Mouse (Mus musculus) hindbrain, embryonic 12.5 days (tissue): ENCODE data around the gene Nupl1. TPM values are rescaled to one million over a fixed set of nuclear protein-coding genes. Genes with fewer than 3 reads are reported as not detected.

ENCODE experiments used
- ATAC-seq: fragments of 200-750 bp; cut with Nextera tagmentation; 2 replicates; pipeline ENCODE4 v1.8.0; 2017; ENCODE audit warnings: moderate TSS enrichment; ENCODE audit not compliant: low FRiP score
- H3K27ac ChIP-seq: fragments of 300-500 bp; sonication (generic); 2 replicates; pipeline ENCODE4 v1.5.1; 2016; ENCODE audit warnings: mild to moderate bottlenecking
- H3K27me3 ChIP-seq: fragments of 300-500 bp; sonication (generic); 2 replicates; pipeline ENCODE4 v1.6.1; 2016; ENCODE audit warnings: mild to moderate bottlenecking
- H3K36me3 ChIP-seq: fragments of 300-500 bp; sonication (generic); 2 replicates; pipeline ENCODE4 v1.6.1; 2016; ENCODE audit warnings: mild to moderate bottlenecking
- H3K4me1 ChIP-seq: fragments of 300-500 bp; sonication (generic); 2 replicates; pipeline ENCODE4 v1.6.1; 2016
- H3K4me2 ChIP-seq: fragments of 300-500 bp; sonication (generic); replicated peaks from 2 replicates; pipeline ENCODE4 v1.6.1; 2016; ENCODE audit warnings: mild to moderate bottlenecking
- H3K4me3 ChIP-seq: fragments of 300-500 bp; sonication (generic); 2 replicates; pipeline ENCODE4 v1.5.1; 2016; ENCODE audit warnings: mild to moderate bottlenecking
- H3K9ac ChIP-seq: fragments of 300-500 bp; sonication (generic); 2 replicates; pipeline ENCODE4 v1.6.1; 2016; ENCODE audit warnings: mild to moderate bottlenecking, moderate library complexity
- H3K9me3 ChIP-seq: fragments of 300-500 bp; sonication (generic); replicated peaks from 2 replicates; pipeline ENCODE4 v1.6.1; 2016; ENCODE audit warnings: mild to moderate bottlenecking
- WGBS: fragments of 180-500 bp; shearing (Covaris S2); methylation state at CpG from one replicate; pipeline ENCODE4 v1.1.7; 2016; 5-methylcytosine and 5-hydroxymethylcytosine counted together
- polyA plus RNA-seq: library from polyadenylated mRNA; unstranded; fragments of >200 nt; fragmentation: Nextera tagmentation; extraction: Ambion mirVana; gene quantifications from 2 replicates; pipeline ENCODE4 v1.2.1, GENCODE M21; 2016

The Nupl1 gene
- polyA plus RNA-seq, 1 experiment from 2014 or later = 0.06 TPM

DNA sequence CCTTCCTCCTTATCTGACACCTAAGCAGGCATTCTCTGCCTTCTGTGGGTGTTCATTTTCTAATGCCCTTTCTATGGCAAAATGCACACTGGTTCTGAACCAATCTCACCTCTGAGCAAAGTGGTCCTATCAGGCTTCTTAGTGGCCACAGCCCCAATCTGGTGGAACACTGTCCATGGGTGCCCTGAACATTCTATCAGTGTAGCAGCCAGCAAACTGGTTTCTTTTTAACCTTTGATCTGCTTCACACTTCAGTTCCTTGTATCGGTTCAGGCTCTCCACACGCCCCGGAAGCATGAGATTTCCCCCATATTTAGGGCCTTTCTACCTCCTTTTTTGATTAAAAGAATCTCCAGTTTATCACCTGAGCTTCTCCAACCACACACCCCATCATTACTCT lies 36.2 kb downstream of the Nupl1 start:
- 95% methylated on average over 3 of the region's 3 CpGs for WGBS
- no peak for ATAC-seq

DNA sequence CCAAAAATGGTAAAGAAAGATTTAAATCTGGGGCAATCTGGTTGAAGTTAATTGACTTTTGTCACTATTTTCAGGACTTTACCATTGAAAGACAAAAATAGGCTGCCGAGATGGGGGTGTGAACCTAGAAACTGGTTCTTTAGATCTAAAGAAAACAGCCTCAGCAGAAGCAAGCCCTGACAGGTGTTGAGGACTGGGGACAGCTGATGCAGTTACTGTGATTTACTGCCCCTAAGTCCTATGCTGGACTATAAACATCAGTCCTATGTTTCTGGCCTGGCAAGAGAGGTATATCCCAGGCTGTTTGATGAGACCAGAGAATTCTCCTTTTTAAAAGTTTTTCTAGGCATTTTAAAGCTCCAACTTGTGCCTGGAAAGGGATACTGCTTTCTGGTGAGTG lies 37.2 kb downstream of the Nupl1 start:
- no peak for ATAC-seq
- H3K4me2 ChIP-seq = no peak overlapping the region
- no peak overlapping the region for H3K27ac ChIP-seq
- WGBS = 77% methylated on average over 1 of the region's 1 CpGs
- no peaks in the 10 kb centered on the region for H3K4me1 ChIP-seq
- H3K4me3 ChIP-seq = no peak overlapping the region
- no peaks in the 10 kb centered on the region for H3K27me3 ChIP-seq
- no peaks in the 10 kb centered on the region for H3K9me3 ChIP-seq
- H3K9ac ChIP-seq = no peak overlapping the region
- H3K36me3 ChIP-seq = peaks cover 16% of the 10 kb centered on the region

More for the DNA sequence above, 36.2 kb downstream of the Nupl1 start:
- no peak overlapping the region for H3K27ac ChIP-seq
- H3K4me3 ChIP-seq = no peak overlapping the region
- H3K9me3 ChIP-seq = no peaks in the 10 kb centered on the region
- H3K27me3 ChIP-seq = no peaks in the 10 kb centered on the region
- peaks cover 19% of the 10 kb centered on the region for H3K36me3 ChIP-seq
- H3K9ac ChIP-seq = no peak overlapping the region
- H3K4me2 ChIP-seq = no peak overlapping the region
- no peaks in the 10 kb centered on the region for H3K4me1 ChIP-seq

DNA sequence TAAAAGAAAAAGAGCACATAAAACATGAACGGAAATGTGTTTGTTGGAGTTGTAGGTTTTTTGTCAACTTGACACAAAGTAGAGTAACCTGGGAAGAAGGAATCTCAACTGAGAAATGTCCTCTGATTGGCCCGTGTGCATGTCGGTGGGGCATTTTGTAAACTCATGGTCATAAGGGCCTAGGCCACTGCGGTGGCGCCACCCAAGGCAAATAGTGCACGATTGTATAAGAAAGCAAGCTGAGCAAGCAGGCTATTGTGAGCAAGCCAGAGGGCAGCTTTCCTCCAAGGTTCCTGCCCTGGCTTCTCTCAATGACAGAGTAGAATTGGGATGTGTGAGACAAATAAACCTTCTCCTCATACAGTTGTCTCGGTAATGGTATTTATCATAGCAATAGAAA lies 42.1 kb downstream of the Nupl1 start:
- H3K9me3 ChIP-seq = no peaks in the 10 kb centered on the region
- H3K4me1 ChIP-seq = no peaks in the 10 kb centered on the region
- no peaks in the 10 kb centered on the region for H3K36me3 ChIP-seq
- no peak overlapping the region for H3K4me3 ChIP-seq
- WGBS = 91% methylated on average over 7 of the region's 7 CpGs
- ATAC-seq = no peak
- H3K27me3 ChIP-seq = no peaks in the 10 kb centered on the region
- no peak overlapping the region for H3K4me2 ChIP-seq
- H3K27ac ChIP-seq = no peak overlapping the region
- no peak overlapping the region for H3K9ac ChIP-seq

DNA sequence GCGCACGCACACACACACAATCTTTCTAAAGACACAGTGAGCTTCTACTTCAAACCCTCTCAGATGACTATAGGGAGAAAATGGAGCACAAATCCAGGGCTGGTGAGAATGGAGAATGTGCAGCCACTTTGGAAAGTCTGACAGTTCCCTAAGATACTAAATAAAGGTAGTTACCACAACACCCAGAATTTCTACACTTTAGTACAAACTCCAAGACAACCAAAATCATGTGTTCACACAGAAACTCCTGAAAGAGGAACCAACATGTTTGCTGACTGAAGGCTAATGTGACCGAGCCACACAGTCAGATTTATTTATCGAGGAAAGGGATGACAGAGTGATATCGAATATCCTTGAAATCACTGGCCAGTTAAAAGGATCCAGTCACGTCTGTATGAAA lies 46.2 kb downstream of the Nupl1 start:
- H3K4me1 ChIP-seq = no peaks in the 10 kb centered on the region
- no peak overlapping the region for H3K9ac ChIP-seq
- H3K27ac ChIP-seq = no peak overlapping the region
- no peak overlapping the region for H3K4me3 ChIP-seq
- no peaks in the 10 kb centered on the region for H3K36me3 ChIP-seq
- H3K4me2 ChIP-seq = no peak overlapping the region
- no peak for ATAC-seq
- WGBS = 89% methylated on average over 6 of the region's 6 CpGs
- H3K27me3 ChIP-seq = no peaks in the 10 kb centered on the region
- H3K9me3 ChIP-seq = no peaks in the 10 kb centered on the region

DNA sequence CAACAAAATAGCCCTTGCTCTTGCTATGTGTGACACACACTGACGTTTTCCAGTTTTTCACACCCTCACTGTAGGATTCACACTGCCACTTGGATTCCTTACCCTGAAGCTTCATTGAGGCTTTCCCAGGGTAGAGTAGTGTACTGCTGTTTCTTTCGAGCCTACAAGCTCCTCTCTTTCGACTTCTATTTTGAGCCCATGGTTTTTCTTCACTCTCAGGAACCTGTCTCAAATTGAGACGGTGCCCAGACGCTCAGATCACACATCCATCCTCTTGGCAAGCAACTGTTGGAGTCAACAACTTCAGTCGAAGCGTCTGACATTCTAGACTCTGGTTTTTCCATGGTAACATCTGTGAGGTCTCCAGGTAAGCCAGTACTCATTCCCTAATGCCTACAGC lies 54.3 kb downstream of the Nupl1 start, which contains the start of gene Atp8a2:
Atp8a2 (minus strand) TSS at position 296 of the 400 bp plus-strand sequence.
- no peaks in the 10 kb centered on the region for H3K4me1 ChIP-seq
- no peaks in the 10 kb centered on the region for H3K36me3 ChIP-seq
- H3K9ac ChIP-seq = no peak within 1 kb of the TSS
- no peak for ATAC-seq
- no peaks in the 10 kb centered on the region for H3K27me3 ChIP-seq
- no peaks in the 10 kb centered on the region for H3K9me3 ChIP-seq
- H3K4me3 ChIP-seq = no peak within 1 kb of the TSS
- WGBS = 84% methylated on average over 7 of the region's 7 CpGs
- no peak within 1 kb of the TSS for H3K4me2 ChIP-seq
- no peak within 1 kb of the TSS for H3K27ac ChIP-seq

DNA sequence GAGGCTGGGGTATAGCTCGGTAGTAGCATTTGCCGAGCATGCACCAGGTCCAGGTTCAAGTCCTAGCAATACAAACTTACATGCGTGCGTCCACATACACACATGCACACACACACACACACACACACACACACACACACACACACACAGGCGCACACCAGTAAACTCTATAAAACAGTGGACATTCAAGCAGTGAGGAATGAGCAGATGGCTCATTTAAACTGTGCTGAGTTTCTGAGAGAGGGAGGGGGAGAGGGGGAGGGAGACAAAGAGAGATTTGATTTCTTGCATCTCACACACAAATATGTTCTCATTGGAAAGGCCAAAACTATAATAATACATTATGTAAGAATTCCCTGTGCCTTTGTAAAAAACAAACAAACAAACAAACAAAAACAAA lies 55.2 kb downstream of the Nupl1 start:
- no peak for ATAC-seq

DNA sequence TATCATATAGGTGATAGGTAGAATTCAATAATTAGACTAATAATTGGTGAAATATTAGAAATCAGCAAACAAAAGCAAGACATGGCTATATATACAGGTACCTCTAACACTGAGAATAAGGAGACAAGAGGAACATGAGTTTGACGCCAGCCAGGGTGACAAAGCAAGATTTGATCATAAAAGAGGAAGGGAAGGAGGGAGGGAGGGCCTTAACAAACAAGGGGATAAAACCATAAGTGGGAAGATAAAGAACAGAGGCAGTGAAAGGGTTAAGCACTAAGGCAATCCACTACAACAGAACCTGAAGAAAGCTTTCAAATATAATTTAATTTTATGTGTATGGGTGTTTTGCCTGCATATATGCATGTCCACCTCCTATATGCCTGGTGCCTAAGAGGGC lies 56.6 kb downstream of the Nupl1 start:
- no peak overlapping the region for H3K4me3 ChIP-seq
- H3K27ac ChIP-seq = no peak overlapping the region
- no peaks in the 10 kb centered on the region for H3K36me3 ChIP-seq
- no peak for ATAC-seq
- H3K4me1 ChIP-seq = no peaks in the 10 kb centered on the region
- WGBS = 87% methylated on average over 1 of the region's 1 CpGs
- H3K4me2 ChIP-seq = no peak overlapping the region
- no peak overlapping the region for H3K9ac ChIP-seq
- H3K27me3 ChIP-seq = no peaks in the 10 kb centered on the region
- H3K9me3 ChIP-seq = no peaks in the 10 kb centered on the region

More for the DNA sequence above, 55.2 kb downstream of the Nupl1 start:
- 87% methylated on average over 5 of the region's 5 CpGs for WGBS
- no peaks in the 10 kb centered on the region for H3K27me3 ChIP-seq
- no peaks in the 10 kb centered on the region for H3K4me1 ChIP-seq
- H3K4me3 ChIP-seq = no peak overlapping the region
- H3K36me3 ChIP-seq = no peaks in the 10 kb centered on the region
- no peak overlapping the region for H3K4me2 ChIP-seq
- no peaks in the 10 kb centered on the region for H3K9me3 ChIP-seq
- H3K9ac ChIP-seq = no peak overlapping the region
- no peak overlapping the region for H3K27ac ChIP-seq

DNA sequence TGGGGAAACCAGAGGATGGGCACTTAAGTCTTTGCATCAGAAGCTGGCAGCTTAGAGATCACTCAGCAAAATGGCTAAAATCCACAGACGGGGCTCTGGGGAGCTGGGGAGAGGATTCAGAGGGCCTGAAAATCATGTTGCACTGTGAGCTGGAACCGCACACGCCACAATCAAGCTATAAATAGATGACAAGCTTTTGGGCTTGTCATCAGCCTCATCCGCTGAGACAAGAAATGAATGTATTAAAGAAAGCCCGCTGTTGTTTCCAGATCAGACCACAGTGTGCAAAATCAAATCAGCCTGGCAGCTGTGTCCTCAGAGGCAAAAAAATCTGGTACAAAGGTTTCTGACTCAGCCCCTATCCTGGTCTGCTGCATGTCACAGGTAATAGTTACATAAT lies 61.5 kb downstream of the Nupl1 start:
- no peaks in the 10 kb centered on the region for H3K27me3 ChIP-seq
- no peaks in the 10 kb centered on the region for H3K4me1 ChIP-seq
- no peak overlapping the region for H3K27ac ChIP-seq
- no peak for ATAC-seq
- H3K9me3 ChIP-seq = no peaks in the 10 kb centered on the region
- no peak overlapping the region for H3K4me3 ChIP-seq
- H3K9ac ChIP-seq = no peak overlapping the region
- H3K4me2 ChIP-seq = no peak overlapping the region
- H3K36me3 ChIP-seq = no peaks in the 10 kb centered on the region
- 82% methylated on average over 5 of the region's 5 CpGs for WGBS

DNA sequence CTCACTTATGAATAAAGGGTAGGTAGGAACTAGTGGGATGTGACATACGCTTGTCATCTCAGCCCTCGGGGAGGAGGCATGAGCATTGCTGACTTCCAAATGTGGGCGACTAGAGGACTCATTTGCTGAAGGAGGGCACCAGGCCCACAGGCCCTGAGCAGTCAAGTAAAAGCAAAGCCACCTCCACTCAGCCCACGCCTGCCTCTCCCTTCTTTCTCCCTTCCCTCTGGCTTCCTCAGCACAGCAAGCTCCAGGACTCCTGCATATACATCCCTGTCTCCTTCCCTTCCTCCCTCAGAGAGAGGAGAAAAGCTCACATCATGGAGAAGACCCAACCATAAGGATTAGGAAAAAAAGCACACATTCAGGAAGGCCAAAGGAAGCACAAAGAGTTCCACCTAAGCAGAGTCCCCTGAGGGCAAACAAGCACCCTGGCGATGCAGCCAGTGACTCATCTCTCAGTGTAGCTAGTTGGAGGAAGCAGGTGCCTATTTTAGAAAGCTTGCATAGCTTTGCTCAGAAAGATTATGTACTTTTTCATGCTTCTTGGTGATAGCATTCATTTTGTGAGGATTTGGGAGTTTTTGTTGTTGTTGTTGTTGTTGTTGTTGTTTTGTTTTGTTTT lies 62.9 kb downstream of the Nupl1 start:
- 80% methylated on average over 5 of the region's 5 CpGs for WGBS
- no peak for ATAC-seq

DNA sequence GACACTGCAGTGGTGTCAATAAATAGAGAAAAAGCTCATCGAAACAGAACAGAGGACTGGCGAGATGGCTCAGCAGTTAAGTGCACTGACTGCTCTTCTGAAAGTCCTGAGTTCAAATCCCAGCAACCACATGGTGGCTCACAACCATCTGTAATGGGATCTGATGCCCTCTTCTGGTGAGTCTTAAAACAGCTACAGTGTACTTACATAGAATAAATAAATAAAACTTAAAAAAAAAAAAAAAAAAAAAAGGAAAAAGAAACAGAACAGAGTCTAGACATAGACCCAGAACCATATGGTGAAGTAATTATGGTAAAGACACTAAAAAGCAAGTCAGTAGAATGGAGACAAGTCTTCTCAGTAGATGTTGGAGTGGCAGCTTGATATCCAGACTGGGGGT lies 69.9 kb downstream of the Nupl1 start:
- no peak overlapping the region for H3K4me3 ChIP-seq
- 93% methylated on average over 2 of the region's 2 CpGs for WGBS
- no peaks in the 10 kb centered on the region for H3K9me3 ChIP-seq
- ATAC-seq = no peak
- no peak overlapping the region for H3K4me2 ChIP-seq
- H3K27me3 ChIP-seq = peaks cover 21% of the 10 kb centered on the region
- H3K9ac ChIP-seq = no peak overlapping the region
- H3K4me1 ChIP-seq = peaks cover 12% of the 10 kb centered on the region
- H3K27ac ChIP-seq = no peak overlapping the region
- H3K36me3 ChIP-seq = no peaks in the 10 kb centered on the region

More for the DNA sequence above, 62.9 kb downstream of the Nupl1 start:
- H3K27me3 ChIP-seq = no peaks in the 10 kb centered on the region
- H3K4me1 ChIP-seq = no peaks in the 10 kb centered on the region
- H3K36me3 ChIP-seq = no peaks in the 10 kb centered on the region
- H3K4me2 ChIP-seq = no peak overlapping the region
- no peaks in the 10 kb centered on the region for H3K9me3 ChIP-seq
- H3K4me3 ChIP-seq = no peak overlapping the region
- H3K27ac ChIP-seq = no peak overlapping the region
- H3K9ac ChIP-seq = no peak overlapping the region

DNA sequence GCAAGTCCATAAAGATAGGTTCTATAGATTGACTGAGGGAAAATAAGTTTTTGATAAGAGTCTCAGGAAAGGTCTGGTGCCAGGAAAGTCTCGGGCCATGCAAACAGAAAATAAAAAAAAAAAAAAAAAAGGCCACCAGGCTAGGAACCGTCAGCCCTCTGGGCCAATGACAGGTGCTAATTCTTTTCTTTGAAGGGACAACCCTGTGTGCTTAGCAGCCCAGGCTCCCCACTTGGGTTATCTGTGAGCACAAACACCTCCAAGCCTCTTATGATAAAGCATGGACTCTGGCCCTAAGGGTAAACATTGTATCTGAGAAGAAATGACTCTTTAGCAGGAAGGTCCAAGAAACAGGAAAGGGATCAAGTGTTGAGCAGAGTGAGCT lies 72.7 kb downstream of the Nupl1 start:
- H3K36me3 ChIP-seq = no peaks in the 10 kb centered on the region
- peak overlapping the region; percentile 99 for H3K4me2 ChIP-seq
- H3K27me3 ChIP-seq = peaks cover 47% of the 10 kb centered on the region
- no peaks in the 10 kb centered on the region for H3K9me3 ChIP-seq
- no peak overlapping the region for H3K4me3 ChIP-seq
- 46% methylated on average over 2 of the region's 2 CpGs for WGBS
- H3K9ac ChIP-seq = no peak overlapping the region
- no peak for ATAC-seq
- no peak overlapping the region for H3K27ac ChIP-seq
- H3K4me1 ChIP-seq = peaks cover 12% of the 10 kb centered on the region

DNA sequence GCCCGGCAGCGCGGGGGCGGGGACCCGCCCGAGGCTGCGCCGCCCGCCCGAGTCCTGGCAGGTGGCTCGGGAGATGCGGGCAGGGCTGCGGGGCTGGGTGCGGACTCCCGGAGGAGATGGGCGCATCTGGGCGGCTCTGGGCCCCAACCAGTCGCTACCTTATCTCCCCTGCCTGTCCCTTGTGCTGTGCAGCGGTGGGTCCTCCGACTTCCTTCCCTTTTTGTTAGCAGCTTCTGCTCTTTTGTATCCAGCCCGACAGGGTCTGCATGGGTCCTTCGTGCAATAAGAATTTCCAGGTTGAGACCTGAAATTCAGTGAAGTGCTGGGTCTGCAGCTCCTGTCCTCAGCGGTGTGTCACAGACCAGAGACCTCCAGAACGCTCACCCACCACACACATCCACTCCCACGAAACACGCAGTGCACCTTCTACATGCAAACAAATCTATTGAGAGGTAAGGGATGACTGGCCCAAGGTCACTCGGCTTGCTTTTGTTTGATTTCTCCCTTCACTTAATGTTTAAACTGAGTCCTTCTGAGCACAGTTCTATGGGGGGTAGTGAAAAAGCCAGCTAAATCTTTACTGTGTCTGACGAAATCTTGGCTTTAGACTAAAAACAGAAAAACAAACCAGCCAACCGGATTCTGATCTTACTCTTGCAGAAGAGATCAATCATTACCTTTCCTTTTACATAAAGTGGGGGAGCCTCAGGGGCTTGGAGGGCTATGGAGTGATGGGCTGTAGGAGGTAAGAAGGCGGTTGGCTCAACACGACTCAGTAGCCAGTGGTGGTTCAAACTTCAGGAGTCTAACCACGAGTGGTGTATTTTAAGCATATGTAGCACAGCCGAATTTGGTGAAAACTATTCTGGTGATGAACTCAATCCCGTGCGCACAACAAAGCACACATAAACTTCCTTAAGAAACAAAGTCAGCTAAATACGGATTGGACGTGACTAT lies 73.3 kb downstream of the Nupl1 start:
- H3K27ac ChIP-seq = peak overlapping the region; percentile 83
- ATAC-seq = peak; percentile 69
- H3K36me3 ChIP-seq = no peaks in the 10 kb centered on the region
- H3K9ac ChIP-seq = peak overlapping the region; percentile 83
- H3K4me3 ChIP-seq = peak overlapping the region; percentile 81
- peak overlapping the region; percentile 99 for H3K4me2 ChIP-seq
- 19% methylated on average over 37 of the region's 37 CpGs for WGBS
- H3K9me3 ChIP-seq = no peaks in the 10 kb centered on the region
- H3K27me3 ChIP-seq = peaks cover 47% of the 10 kb centered on the region
- peaks cover 13% of the 10 kb centered on the region for H3K4me1 ChIP-seq
